Mouse (Mus musculus): ENCODE data around the gene Irf2. TPM values are rescaled to one million over a fixed set of nuclear protein-coding genes. Genes with fewer than 3 reads are reported as not detected.

The Irf2 gene
- 113 and 151 TPM in 2 replicates for total RNA-seq (2023)

GRCm38 (mm10) chr8:46739003-46739949, at the start of gene Irf2:
Gene Irf2, plus strand, starts transcription at chr8:46739732.

Other genes starting within 250 kb of the Irf2 start
- 21.5 and 22.5 TPM in 2 replicates for gene Cenpu, start 187.7 kb upstream of the Irf2 start, total RNA-seq (2023)
- 15.6 and 18.8 TPM in 2 replicates for gene Primpol, start 122.5 kb upstream of the Irf2 start, total RNA-seq (2023)
- 60.0 and 69.9 TPM in 2 replicates for gene Casp3, start 122.4 kb upstream of the Irf2 start, total RNA-seq (2023)
- not detected in 2 replicates for gene Enpp6, start 247.2 kb downstream of the Irf2 start, total RNA-seq (2023)